Mouse (Mus musculus): ENCODE measurements around the gene Nrp2.

Nrp2 gene

DNA sequence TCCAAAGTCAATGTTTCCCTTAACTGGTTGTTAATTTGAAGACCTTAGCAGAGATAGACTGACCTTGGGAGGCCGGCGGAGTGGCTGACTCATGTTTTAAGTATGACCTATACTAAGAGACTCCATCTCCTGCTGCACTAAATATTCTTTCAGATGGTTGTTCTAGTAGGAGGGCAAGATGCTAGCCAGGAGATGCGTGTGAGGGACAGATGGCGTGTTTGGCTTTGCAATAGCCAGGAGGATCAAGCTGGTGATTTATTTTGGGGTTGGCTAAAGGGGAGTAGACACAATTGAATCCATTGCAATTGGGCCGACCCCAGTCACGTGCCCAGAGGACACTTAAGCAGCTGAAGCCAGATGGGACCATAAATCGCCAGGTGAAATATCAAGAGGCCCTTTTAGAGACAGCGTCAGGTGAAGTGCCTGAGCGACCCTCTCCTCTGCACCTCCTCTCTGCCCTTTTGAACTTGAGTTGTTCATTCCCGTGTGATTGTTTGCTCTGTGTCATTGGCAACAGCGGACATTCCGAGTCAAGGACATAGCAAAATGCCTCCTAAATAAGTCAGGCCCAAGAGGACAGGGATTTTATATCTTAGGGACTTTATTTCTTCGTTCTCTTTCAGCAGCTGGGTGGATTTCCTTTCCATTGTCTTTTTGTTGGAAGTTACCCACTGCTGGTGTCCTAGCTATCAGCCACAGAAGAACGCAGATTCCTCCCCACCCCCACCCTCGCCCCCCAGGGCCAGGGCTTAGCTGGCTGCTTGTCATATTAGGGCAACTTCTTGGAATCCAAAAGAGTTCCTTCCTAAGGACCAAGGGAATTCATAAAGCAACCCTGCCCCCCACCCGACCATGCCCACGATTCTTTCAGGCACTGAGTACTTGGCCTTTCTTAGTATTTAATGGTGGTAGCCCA is 74.5 kb downstream of the Nrp2 start:
- in situ Hi-C loops (cut with MboI; ENCODE audit: low sequenced_read_pairs) = no loop called here

DNA sequence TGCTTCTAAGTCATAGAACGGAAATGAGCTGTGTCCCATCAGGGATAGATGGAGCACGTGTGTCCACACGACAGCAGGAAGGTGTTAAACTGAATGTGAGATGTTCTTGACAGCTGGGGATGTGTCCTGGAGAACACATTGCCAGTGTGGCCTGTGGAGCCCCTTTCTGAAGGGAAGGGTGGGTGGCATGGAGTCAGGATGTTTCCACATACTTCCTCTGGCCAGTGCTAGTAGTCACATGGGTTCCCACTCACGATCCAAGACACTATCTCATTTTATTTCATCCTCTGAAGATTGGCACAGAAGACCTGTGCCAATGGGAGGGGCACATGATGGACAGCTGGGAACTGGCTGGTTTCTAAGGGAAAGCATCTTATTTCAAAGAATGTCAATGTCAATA is 75.8 kb downstream of the Nrp2 start:
- in situ Hi-C loops (cut with MboI; ENCODE audit: low sequenced_read_pairs) = no loop called here

DNA sequence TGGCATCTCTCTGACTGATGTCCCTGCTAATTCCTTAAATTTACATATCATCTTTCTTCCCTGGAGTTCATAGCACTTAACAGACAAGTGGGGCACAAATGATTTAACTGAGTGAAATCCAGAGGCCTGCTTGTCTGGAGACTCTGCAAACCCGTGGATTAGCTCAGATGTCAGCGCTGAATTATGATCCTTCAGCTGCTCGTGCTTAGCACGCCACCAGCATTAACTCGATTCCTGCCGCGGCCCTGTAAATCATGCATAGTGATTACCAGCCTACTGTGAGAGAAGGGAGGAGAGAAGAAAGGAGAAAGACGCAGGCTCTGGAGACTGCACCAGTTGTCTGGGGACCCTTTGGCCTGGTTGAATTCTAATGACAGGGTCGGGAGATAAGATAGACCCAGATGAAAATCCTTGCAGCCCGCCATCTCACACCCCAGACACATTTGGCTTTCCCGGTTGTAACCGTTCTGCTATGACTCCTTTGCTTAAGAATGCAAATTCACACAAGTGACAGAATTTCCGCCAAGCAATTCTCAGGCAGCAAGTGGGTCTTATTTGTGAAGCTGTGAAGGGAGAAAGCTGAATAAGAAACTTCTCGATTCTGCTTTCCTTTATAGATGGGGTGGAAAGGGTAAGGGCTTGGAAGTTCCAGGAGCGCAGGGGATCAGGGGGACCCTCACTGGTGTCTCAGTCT is 77.1 kb downstream of the Nrp2 start:
- in situ Hi-C loops (cut with MboI; ENCODE audit: low sequenced_read_pairs) = loop anchor here (10.0 kb wide), 1 partner anchor 155 kb away; no protein-coding TSS in a partner anchor

DNA sequence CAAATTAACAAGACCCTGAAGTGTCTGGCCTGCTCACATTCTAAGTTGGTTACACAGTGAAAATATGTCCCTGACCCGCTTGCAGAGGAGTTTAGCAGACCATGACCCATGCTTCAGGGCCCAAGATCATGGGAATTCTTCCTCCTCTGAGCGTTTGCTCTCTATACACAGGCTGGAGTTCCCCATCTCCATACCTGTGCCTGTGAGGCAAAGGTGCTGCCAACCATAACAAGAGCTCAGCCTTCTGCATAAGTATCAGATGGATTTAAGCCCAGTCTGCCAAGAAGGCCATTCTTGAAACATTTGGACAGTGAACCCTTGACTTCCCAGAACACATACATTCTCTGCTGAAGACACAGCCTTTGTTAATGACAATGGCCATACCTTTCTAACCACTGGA is 79.1 kb downstream of the Nrp2 start:
- in situ Hi-C loops (cut with MboI; ENCODE audit: low sequenced_read_pairs) = loop anchor here (10.0 kb wide), 1 partner anchor 153 kb away; no protein-coding TSS in a partner anchor

DNA sequence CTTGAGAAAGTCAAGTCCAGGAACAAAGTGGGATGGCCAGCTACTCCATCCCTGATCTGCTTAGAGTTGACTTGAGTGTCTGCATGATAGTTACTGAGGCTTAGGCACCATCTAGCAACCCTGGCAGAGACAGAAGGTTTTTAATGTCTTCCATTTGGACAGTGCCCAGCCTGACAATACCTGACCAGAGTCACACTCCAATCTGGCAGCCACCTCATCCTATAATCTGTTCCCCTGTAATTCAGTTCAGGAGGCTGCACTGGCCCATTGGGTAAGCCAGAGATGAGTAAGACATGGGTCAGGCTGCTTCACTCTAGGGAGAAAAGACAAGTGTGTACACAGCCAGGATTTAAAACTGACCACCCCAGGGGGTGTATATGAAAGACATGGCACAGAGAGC is 79.5 kb downstream of the Nrp2 start:
- in situ Hi-C loops (cut with MboI; ENCODE audit: low sequenced_read_pairs) = loop anchor here (10.0 kb wide), 1 partner anchor 152 kb away; no protein-coding TSS in a partner anchor

DNA sequence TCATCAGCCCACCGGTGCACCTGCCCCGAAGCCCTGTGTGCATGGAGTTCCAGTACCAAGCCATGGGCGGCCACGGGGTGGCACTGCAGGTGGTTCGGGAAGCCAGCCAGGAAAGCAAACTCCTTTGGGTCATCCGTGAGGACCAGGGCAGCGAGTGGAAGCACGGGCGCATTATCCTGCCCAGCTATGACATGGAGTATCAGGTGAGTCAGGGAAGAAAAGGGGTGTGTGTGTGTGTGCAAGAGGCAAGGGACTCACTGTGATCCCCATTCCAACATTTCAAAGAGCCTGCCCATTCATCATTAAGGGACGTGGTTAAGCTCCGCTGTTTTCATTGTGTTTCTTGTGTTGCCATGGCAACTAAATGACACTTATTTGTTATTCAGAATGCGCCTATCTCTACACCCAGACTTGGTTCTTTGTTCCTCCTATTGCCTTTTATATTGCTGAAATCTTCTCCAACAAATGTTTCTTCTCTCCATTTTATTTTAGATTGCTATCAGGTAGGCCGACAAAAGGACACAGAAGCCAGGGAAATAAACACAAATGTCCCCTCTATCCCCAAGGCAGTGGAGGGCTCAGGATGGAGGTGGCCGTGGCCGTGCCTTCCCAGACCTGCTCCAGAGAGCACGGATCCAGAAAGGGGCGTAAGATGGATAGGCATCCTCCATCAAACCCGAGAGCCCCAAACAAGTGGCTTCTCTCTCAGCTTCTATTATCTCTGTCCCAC is 80.4 kb downstream of the Nrp2 start:
- in situ Hi-C loops (cut with MboI; ENCODE audit: low sequenced_read_pairs) = loop anchor here (10.0 kb wide), 1 partner anchor 151 kb away; no protein-coding TSS in a partner anchor

DNA sequence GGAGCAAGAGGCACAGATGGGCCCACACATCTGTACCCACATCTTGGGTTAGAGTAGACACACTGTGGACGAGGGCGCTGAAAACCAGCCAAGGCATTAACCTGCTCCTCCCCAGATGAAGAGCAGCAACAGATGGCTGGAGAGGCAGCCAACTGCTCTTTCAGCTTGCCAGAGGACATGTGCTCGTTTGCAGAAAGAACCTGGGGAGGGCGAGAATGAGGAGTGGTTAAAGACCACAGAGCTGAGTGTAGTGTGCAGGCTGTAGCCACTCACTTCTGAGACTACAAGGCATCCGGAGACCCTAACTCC is 81.0 kb downstream of the Nrp2 start:
- in situ Hi-C loops (cut with MboI; ENCODE audit: low sequenced_read_pairs) = loop anchor here (10.0 kb wide), 1 partner anchor 151 kb away; no protein-coding TSS in a partner anchor

DNA sequence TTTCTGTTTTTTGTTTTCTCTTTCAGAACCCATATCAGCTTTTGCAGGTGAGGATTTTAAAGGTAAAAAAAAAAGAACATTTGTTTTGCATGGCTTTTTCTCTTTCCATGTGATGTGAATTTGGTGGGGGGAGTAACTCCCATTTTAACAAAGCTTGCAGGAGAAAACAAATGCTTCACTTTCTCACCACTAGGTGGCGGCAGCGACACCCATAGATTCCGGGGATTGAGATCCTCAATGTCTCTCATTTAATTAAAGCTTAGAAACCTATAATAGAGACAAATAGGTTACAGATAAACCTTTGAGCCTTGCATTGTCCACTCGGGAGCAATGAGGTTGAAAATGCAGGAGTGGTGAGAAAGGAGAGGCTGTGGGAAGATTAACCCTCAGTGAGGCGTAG is 83.2 kb downstream of the Nrp2 start:
- in situ Hi-C loops (cut with MboI; ENCODE audit: low sequenced_read_pairs) = loop anchor here (10.0 kb wide), 1 partner anchor 149 kb away; no protein-coding TSS in a partner anchor

DNA sequence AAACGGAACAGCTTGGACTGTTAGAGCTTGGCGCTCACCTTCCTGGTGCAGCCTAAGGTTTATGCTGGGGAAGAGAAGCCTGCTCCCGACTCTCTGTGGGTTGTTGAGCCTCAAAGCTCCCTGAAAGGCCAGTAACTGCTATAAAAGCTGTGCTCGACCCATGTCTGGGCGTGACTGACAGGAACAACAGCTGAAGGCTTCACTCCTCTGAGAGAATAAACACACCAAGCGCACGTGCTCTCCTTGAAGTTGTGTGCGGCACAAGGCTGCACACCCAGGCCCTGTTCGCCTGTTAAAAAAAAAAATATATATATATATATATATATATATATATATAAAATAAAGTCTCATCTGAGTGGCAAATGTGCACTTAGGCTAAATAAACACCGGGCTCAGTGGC is 84.5 kb downstream of the Nrp2 start:
- in situ Hi-C loops (cut with MboI; ENCODE audit: low sequenced_read_pairs) = loop anchor here (10.0 kb wide), 1 partner anchor 147 kb away; no protein-coding TSS in a partner anchor

DNA sequence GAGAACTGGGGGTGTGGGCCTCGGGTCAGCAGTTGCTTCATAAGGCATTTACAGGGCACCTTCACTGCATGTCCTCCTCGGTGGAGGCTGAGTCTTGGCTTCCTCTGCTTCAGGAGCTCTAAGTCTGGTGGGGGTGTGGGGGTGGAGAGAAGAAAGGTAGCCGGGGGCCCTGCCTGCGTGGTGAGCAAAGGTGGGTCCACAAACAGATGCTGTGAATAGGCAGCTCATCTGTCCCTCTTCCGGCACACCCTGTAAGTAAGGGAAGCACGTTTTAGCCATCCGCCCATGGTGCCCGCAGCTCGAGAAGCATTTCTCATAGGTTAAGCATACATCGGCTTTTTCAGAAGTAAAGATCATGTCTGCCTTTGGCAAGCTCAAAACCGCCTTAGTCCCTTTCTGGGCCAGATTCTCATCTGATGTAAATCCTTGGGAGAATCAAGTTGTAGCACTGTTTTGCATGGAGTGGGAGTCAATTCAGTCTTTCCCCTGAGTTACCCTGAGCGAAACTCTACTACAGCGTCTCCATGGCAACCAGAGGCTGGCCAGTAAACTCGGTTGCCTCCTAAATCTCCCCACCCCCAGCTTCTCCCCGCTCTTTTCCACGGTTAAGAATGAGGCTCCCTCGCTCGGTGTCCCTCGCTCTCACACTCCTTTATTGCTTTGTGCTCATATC is 91.3 kb downstream of the Nrp2 start:
- in situ Hi-C loops (cut with MboI; ENCODE audit: low sequenced_read_pairs) = no loop called here

DNA sequence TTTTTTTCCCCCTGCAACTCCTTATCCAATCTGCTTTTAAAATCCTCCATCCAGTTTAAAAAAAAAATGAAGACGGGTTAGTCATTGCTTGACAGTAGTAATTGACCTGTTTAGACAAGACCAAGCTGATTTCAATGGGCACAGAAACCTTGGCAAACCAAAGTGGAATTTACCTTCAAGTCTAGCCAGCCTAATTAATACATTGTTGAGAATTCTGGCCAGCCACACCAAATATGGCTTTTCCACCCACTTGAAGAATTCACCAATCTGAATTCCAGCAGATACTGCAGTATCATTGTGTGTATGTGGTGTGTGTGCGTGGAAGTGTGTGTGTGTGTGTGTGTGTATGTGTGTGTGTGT is 91.8 kb downstream of the Nrp2 start:
- in situ Hi-C loops (cut with MboI; ENCODE audit: low sequenced_read_pairs) = no loop called here

DNA sequence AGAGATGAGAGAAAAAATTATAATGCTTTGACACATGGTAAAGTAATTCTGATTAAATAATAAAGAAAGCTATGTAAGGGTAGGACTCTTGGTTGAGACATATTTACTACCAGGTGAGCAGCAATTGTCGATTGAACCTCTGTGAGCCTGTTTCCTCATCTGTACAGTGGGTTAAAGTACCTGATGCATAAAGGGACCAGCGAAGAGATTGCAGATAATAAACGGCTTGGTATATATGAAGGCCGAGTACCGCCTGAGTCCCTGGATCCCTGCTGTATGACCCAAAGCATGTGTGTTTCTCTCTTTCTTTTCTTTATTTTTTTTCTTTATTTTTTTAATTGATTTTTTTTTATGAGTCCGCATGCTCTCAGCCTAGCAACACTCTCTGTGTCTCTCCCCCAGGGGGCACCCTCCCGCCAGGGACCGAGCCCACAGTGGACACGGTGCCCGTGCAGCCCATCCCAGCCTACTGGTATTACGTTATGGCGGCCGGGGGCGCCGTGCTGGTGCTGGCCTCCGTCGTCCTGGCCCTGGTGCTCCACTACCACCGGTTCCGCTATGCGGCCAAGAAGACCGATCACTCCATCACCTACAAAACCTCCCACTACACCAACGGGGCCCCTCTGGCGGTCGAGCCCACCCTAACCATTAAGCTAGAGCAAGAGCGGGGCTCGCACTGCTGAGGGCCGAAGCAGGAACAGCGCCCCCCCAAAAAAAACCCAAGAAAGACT is 92.4 kb downstream of the Nrp2 start:
- in situ Hi-C loops (cut with MboI; ENCODE audit: low sequenced_read_pairs) = no loop called here

DNA sequence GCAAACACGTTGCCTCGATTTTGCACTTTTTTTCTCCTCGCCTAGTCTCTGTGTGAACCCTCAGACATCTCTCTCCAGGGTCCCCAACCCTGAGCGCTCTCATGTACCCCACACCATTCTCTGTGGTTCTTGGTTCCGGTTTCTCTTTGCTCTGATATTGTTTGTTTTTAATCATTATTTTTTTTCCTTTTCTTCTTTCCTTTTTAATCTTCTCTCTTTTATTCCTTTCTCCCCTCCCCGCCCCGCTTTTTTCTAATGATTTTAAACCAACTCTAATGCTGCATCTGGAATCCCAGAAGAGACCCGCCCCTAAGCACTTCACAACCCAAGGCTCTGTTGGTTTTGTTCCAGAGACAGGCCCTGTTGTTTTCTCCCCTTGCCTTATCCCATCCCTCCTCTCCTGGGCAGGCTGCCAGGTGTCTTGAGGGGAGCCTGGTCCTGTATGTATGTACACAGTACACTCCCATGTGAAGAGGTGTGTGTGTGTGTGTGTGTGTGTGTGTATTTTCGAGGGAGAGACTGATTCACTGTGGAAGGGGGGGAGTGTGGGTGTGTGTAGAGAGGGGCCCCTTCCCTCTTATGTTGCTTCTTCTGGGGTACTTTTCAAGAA is 93.1 kb downstream of the Nrp2 start:
- in situ Hi-C loops (cut with MboI; ENCODE audit: low sequenced_read_pairs) = no loop called here

DNA sequence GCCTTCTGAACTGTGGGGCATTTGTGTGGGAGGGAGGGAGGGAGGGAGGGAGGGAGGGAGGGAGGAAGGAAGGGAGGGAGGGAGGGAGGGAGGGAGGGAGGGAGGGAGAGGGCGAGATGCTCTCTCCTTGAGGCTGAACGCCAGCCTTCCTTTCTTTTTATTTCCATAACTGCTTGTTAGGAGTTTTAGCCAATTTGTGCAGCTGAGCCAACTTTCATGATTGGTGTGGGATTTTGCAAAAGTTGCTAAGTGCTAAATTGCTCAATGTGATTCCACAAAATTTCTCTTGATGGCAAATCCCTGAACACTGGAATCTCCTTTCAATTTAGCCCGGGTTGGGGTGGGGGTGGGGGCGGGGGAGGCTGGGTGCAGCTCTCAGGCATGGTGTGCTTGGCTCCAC is 96.3 kb downstream of the Nrp2 start:
- in situ Hi-C loops (cut with MboI; ENCODE audit: low sequenced_read_pairs) = no loop called here

DNA sequence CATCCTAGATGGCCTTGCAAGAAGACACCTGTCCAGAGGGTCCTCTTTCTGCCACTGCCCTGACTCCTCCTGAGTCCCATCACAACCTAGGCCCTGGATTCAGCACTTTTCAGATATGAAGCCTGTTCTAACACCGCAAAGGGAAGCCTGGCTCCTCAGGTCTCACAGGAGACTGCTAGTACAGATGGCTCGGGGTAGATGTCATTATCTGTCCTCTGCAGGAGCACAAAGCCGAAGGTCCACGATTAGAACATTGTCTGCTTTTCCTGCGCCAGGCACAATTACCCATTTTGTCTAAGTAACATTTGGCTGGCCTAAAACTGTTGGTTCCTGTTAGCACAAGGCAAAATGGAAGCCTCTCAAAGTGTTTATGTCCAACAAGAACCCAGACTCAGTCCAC is 97.3 kb downstream of the Nrp2 start:
- in situ Hi-C loops (cut with MboI; ENCODE audit: low sequenced_read_pairs) = no loop called here

DNA sequence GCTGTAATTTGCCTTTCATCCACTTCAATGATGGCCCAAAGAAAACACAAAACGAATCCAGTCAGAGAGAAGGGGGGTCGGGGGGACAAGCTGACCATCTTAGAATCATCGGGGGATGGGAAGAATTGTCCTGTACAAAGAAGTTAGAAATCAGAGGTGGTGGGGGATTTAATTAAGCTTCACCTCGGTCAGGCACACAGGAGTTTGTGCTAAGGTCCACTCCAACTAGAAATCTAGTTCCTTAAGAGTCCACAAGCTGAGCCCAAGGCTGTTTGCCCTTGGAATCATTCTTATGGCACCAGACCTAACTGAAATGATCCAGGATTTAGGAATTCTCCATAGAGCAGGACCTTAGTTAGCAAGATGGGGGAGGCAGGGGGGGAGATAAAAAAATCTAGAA is 98.3 kb downstream of the Nrp2 start:
- in situ Hi-C loops (cut with MboI; ENCODE audit: low sequenced_read_pairs) = no loop called here

DNA sequence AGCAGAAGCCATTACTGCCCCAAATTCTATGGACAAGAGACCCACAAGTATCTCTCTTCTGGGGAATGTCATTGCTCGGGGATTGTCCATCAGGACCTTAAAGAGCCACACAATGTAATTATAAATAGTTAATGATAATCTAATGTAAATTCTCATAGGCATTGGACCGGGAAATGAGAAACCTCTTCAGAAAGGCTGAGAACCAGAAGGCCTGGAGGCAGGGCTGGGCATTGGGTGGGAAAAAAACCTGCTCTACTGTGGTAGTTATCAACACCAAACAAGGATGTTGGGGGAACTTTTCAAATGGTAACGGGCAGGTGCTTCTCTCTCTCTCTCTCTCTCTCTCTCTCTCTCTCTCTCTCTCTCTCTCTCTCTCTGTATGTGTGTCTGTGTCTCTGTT is 98.8 kb downstream of the Nrp2 start:
- in situ Hi-C loops (cut with MboI; ENCODE audit: low sequenced_read_pairs) = no loop called here

DNA sequence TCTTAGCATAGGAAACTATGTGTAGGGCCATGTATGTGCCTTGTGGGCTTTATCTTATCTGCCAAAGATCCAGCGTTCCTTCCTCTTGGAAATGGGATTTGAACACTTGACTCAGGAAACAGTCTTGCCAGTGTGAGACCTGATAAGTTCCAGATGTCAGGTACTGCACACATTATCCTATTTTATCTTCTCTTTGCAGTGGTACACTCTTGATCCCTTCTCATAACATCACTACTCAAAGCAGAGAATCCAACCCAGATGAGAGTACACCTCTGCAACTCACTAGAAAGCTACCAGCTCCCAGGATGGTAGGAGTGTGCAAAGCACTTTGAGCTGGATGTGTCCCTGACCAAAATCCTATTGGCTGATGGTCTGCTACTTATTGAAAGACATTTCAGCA is 100.5 kb downstream of the Nrp2 start:
- in situ Hi-C loops (cut with MboI; ENCODE audit: low sequenced_read_pairs) = no loop called here

DNA sequence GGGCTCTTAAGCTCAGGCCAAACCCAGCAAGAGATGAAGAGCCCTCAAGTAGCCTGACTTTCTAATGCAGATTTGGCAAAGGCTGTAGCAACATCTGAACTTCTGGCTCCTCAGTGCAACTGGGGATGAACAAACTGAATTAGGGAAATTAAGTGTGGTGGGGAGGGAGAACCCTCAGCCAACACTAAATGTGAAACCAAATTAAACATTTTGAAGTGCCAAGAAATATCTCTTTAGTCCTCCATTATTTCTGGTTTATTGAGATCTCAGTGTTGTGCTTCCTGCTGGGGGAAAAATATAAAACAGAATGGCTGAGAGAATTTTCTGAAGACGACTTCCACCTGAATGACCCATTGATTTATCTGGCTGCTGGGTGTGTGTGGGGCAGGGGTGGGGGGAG is 102.9 kb downstream of the Nrp2 start:
- in situ Hi-C loops (cut with MboI; ENCODE audit: low sequenced_read_pairs) = no loop called here

DNA sequence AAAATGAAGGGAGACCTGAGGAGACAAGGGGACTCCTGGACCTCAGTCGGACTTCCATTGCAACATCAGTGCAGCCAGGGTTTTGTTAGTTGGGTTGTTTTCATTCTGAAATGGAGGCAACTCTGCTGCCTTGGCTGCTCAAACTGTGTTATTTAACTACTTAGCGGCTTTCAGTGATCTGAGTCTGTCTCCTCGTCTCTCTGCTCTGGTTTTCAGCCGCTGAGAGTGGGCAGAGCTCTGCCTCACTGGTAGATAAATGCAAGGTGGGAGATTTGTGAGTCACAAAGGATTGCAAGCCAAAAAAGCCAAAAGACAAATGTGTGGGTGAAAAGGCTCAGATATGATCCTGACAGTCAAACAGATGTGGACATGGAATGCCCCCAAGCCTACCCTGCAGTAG is 105.3 kb downstream of the Nrp2 start:
- in situ Hi-C loops (cut with MboI; ENCODE audit: low sequenced_read_pairs) = no loop called here

All from CH12F3 (cell line).